Comparison of ENCODE assay signal across 10 mouse cellular contexts in genomic region chr13:32256121-32256520, GRCm38 (mm10).
DNase-seq lines count a peak whose midpoint lies in the region; ATAC-seq lines count a peak whose summit lies in the region.
"Had no signal": no experiment of that assay in that cellular context is flagged by ENCODE, and none has a peak within 500 bp of the region (broad histone marks: within the 10 kb centered on the region; RNA-seq: fewer than 3 reads in every experiment).

No protein-coding gene starts in this region.

- ATAC-seq in frontal cortex, adult (ENCODE audit: low TSS enrichment), result no peak
- ATAC-seq: inflammation-experienced regulatory T-cells, adult 6 months had no signal

- intact Hi-C loops in heart, postnatal 10 days (cut with DNase I), result no loop called here

- DNase-seq in adrenal gland, adult (ENCODE audit: inconsistent age in 2 of 2, low spot score in 1 of 2), result peak; percentile 62 to 78
- no peak for DNase-seq in adrenal gland, adult 18-20 months (ENCODE audit: low spot score in 2 of 2)
- peak; percentile 10 to 15 for DNase-seq in lung, adult 18-20 months
- no peak for DNase-seq in lung, postnatal 4 days
- peak; percentile 44 for DNase-seq in adrenal gland, postnatal 25 days
- DNase-seq in heart, postnatal 10 days, result peak; percentile 77 to 85
- DNase-seq in kidney, adult 11 months, result no peak
- DNase-seq: liver, embryonic 13.5 days had no signal

Comparison
In these comparisons a context has a peak if more than half of its experiments do, and no peak if none do; other contexts are left out.
1. DNase-seq: peak in adrenal gland, adult (2 of 2), lung, adult 18-20 months (2 of 2), adrenal gland, postnatal 25 days (single experiment) and heart, postnatal 10 days (2 of 2); none in adrenal gland, adult 18-20 months (0 of 2), lung, postnatal 4 days (0 of 2) and kidney, adult 11 months (single experiment).